Mouse (Mus musculus): ENCODE data around the gene Dhx8.

Dhx8 gene

GRCm38 (mm10) chr11:101805113-101805704 lies 72.5 kb downstream of the Dhx8 start:
- ChIA-PET CTCF (interaction anchor here in 3 of 4 experiments (0.6 to 1.9 kb wide), 5 partner anchors 8 to 105 kb away, joined by 3 to 7 read pairs (median 4); no protein-coding TSS in a partner anchor), POLR2A (interaction anchor here in 3 of 4 experiments (0.5 to 1.2 kb wide), 3 partner anchors 10 to 16 kb away, joined by 3 to 6 read pairs (median 5); no protein-coding TSS in a partner anchor)

- CTCF ChIA-PET, result interaction anchor here (0.6 to 13.9 kb wide), 11 partner anchors 9 to 395 kb away, joined by 3 to 289 read pairs (median 3); no protein-coding TSS in a partner anchor
- POLR2A ChIA-PET, result interaction anchor here in 3 of 4 experiments (0.7 to 1.7 kb wide), 7 partner anchors 16 to 177 kb away, joined by 3 to 6 read pairs (median 3); partner anchors contain the start of genes Etv4 (in 2 of the 3) and Cfap97d1 (in 1 of the 3)
Observed at GRCm38 (mm10) chr11:101806741-101807140, 74.0 kb downstream of the Dhx8 start.

GRCm38 (mm10) chr11:101807266-101807665 lies 74.5 kb downstream of the Dhx8 start:
- ChIA-PET CTCF (interaction anchor here in 3 of 4 experiments (0.6 to 13.9 kb wide), 8 partner anchors 9 to 233 kb away, joined by 3 to 289 read pairs (median 3); no protein-coding TSS in a partner anchor), POLR2A (interaction anchor here in 3 of 4 experiments (0.6 to 1.7 kb wide), 8 partner anchors 11 to 177 kb away, joined by 3 to 19 read pairs (median 3); partner anchors contain the start of genes Etv4 (in 2 of the 3) and Cfap97d1 (in 1 of the 3))

- POLR2A ChIA-PET, result interaction anchor here in 3 of 4 experiments (0.5 to 1.5 kb wide), 9 partner anchors 18 to 306 kb away, joined by 3 to 4 read pairs (median 3); no protein-coding TSS in a partner anchor
Observed at GRCm38 (mm10) chr11:101809060-101809828, 76.5 kb downstream of the Dhx8 start.

GRCm38 (mm10) chr11:101813259-101813658 lies 80.5 kb downstream of the Dhx8 start:
- ChIA-PET CTCF (interaction anchor here (0.5 to 13.9 kb wide), 124 partner anchors 9 to 1462 kb away, joined by 3 to 289 read pairs (median 4); partner anchors contain the start of genes Sost (in 3 of the 4), Dhx8 (in 2 of the 4), Etv4 (in 2 of the 4) and Cfap97d1 (in 1 of the 4)), POLR2A (interaction anchor here (0.6 to 3.3 kb wide), 27 partner anchors 8 to 744 kb away, joined by 3 to 20 read pairs (median 4); partner anchors contain the start of genes Arl4d (in 2 of the 4), Dhx8 (in 2 of the 4) and Etv4 (in 1 of the 4))

More at GRCm38 (mm10) chr11:101809060-101809828, 76.5 kb downstream of the Dhx8 start:
- CTCF ChIA-PET, result interaction anchor here in 3 of 4 experiments (0.6 to 13.9 kb wide), 9 partner anchors 76 to 159 kb away, joined by 3 to 289 read pairs (median 4); partner anchors contain the start of gene Dhx8 (in 1 of the 3)

GRCm38 (mm10) chr11:101814375-101815102 lies 81.8 kb downstream of the Dhx8 start:
- POLR2A ChIA-PET, result interaction anchor here in 3 of 4 experiments (0.5 to 3.3 kb wide), 15 partner anchors 29 to 564 kb away, joined by 3 to 20 read pairs (median 5); partner anchors contain the start of genes Arl4d (in 1 of the 3) and Etv4 (in 1 of the 3)

GRCm38 (mm10) chr11:101815103-101816085 lies 82.7 kb downstream of the Dhx8 start:
- ChIA-PET CTCF (interaction anchor here (0.5 to 13.9 kb wide), 29 partner anchors 8 to 224 kb away, joined by 3 to 289 read pairs (median 9); partner anchors contain the start of genes Sost (in 2 of the 4), Dhx8 (in 1 of the 4) and Etv4 (in 1 of the 4)), POLR2A (interaction anchor here in 3 of 4 experiments (0.6 to 2.2 kb wide), 13 partner anchors 60 to 655 kb away, joined by 3 to 12 read pairs (median 3); partner anchors contain the start of genes Arl4d (in 1 of the 3) and Itga2b (in 1 of the 3))

More at GRCm38 (mm10) chr11:101814375-101815102, 81.8 kb downstream of the Dhx8 start:
- CTCF ChIA-PET, result interaction anchor here (0.5 to 13.9 kb wide), 58 partner anchors 8 to 320 kb away, joined by 3 to 289 read pairs (median 7); partner anchors contain the start of genes Etv4 (in 2 of the 4), Sost (in 2 of the 4) and Dusp3 (in 1 of the 4)
